Mouse (Mus musculus) small intestine, adult 2 months (tissue): Measurements from ENCODE around the gene Ccdc93.

Source experiments
- CTCF ChIP-seq: fragments of 200-500 bp; IDR thresholded peaks from 2 replicates; pipeline ENCODE4 v1.5.1; 2012; ENCODE audit warnings: low read depth, mild to moderate bottlenecking, control low read depth, inconsistent platforms, low read length, moderate library complexity, mixed read lengths; ENCODE audit not compliant: insufficient replicate concordance, insufficient read length; ENCODE audit errors: extremely low read depth
- POLR2A ChIP-seq: fragments of 200-500 bp; IDR thresholded peaks from 2 replicates; pipeline ENCODE4 v1.6.1; 2012; ENCODE audit warnings: low read depth, mild to moderate bottlenecking, control low read depth, inconsistent platforms, low read length, moderate library complexity

DNA sequence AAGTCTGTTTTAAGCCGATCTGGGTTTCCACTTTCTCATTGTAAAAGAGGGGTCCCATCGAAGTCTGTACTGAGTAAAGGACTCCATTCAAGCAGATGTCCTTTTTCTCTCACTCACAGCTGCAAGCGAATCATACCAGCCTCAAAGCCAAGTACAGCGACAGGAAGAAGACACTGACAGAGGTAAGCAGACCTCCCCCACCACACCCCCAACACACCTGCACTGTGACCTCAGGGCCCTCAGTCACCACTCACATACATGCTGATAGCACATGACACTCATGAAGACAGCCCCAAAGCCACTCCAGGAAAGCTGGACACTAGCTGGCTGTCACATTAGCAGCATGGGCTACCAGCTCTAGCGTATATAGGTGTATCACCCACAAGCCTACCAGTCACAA, 46.9 kb downstream of the Ccdc93 start:
- TF ChIP-seq CTCF (no peak), POLR2A (no peak)
